Mouse (Mus musculus): ENCODE data around the gene Lrrc8c. TPM values are rescaled to one million over a fixed set of nuclear protein-coding genes. Genes with fewer than 3 reads are reported as not detected.
A peak's percentile ranks its signal among the peaks of the same experiment; 100 is the strongest.

Gene Lrrc8c
- total and polyA plus RNA-seq, 2 experiments from 2014 or later, result 10.7 to 11.0 TPM

DNA sequence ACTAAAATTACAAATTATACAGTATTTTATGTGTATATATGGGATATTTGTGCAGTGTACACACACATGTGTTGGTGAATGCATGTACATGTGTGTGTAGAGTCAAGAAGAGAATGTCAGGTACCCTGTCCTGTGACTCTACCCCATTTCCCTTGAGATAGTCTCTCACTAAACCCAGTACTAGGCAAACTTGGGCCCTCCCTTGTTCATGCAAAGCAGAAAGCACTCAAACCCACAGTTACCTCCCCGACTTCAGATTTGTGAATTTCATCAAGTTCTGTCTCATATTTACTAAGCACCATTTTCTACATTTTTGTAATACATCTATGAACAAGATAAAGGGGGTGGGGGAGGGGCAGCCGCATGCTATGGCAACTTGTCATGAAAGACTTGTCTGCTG is 50.0 kb downstream of the Lrrc8c start:
- 93% methylated on average over 2 of the region's 2 CpGs for WGBS
- H3K36me3 ChIP-seq (ENCODE audit: insufficient read depth, low read length), result no peaks in the 10 kb centered on the region

DNA sequence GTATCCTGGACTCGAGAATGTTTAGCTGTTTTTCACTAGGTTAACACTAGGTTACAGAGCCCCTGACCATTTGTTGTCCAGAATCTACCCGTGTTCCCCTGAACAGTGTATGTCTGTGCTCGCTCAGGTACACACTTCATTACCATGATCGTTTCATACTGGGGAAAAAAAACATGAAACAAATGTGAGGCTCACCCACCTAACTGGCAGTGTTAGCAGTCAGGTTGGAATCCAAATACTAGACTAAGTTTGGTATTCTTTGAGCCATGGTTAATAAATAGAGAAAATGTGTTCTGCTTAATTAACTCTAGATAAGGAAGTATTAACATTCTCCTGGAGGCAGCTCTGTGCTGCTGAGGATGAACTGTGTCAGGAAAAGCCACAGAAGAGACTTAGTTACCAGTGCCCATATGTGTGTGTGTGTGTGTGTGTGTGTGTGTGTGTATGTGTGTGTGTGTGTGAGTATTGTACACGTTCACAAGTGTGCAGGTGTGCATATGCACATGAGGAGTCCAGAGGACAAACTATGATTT is 53.0 kb downstream of the Lrrc8c start:
- Histone ChIP-seq H3K36me3 (ENCODE audit: insufficient read depth, low read length) (no peaks in the 10 kb centered on the region), H3K9me3 (ENCODE audit: low read length) (no peaks in the 10 kb centered on the region), H3K9ac (replicated peaks; ENCODE audit: low read length) (no peak overlapping the region), H3K27me3 (ENCODE audit: insufficient read depth, low read length) (no peaks in the 10 kb centered on the region), H3K4me3 (ENCODE audit: low read length) (no peak overlapping the region), H3K27ac (no peak overlapping the region), H3K4me1 (ENCODE audit: insufficient read depth, low read length) (no peaks in the 10 kb centered on the region), H3K4me2 (ENCODE audit: low read depth, low read length) (no peak overlapping the region)
- ATAC-seq, result no peak
- TF ChIP-seq CTCF (IDR thresholded peaks at IDR 0.05; ENCODE audit: low read depth), result no peak
- 53% methylated on average over 5 of the region's 5 CpGs for WGBS
- DNase-seq (ENCODE audit: low spot score), result no peak

More for the DNA sequence above, 50.0 kb downstream of the Lrrc8c start:
- Histone ChIP-seq H3K4me1 (ENCODE audit: insufficient read depth, low read length) (0 out of 2 replicates have a peak, but pooled peaks cover 3% of the 10 kb centered on the region), H3K27ac (no peak overlapping the region), H3K9ac (replicated peaks; ENCODE audit: low read length) (no peak overlapping the region), H3K9me3 (ENCODE audit: low read length) (no peaks in the 10 kb centered on the region), H3K27me3 (ENCODE audit: insufficient read depth, low read length) (no peaks in the 10 kb centered on the region), H3K4me3 (ENCODE audit: low read length) (no peak overlapping the region), H3K4me2 (ENCODE audit: low read depth, low read length) (no peak overlapping the region)
- DNase-seq (ENCODE audit: low spot score) (no peak), ATAC-seq (no peak)
- no peak for TF ChIP-seq CTCF (IDR thresholded peaks at IDR 0.05; ENCODE audit: low read depth)

DNA sequence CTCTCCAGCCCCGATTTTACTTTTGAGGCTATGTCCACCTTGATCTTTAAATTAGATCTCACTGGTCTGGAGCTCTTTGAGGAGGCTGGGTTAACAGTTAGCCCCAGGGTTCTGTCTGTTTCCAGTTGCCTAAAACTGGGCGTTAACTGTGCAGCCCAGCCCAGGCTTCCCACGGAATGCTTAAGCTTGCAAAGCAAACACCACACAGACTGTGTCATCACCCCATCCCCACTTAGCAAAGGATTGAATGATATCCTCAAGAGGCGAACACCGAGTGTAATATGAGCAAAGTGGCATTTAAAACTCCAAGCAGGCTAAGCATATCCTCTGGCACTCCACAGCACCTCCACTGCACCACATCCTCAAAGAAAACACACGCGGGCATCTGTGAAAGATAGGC is 53.7 kb downstream of the Lrrc8c start:
- WGBS, result 77% methylated on average over 7 of the region's 7 CpGs
- Histone ChIP-seq H3K4me3 (ENCODE audit: low read length) (no peak overlapping the region), H3K36me3 (ENCODE audit: insufficient read depth, low read length) (no peaks in the 10 kb centered on the region), H3K9me3 (ENCODE audit: low read length) (no peaks in the 10 kb centered on the region), H3K27me3 (ENCODE audit: insufficient read depth, low read length) (no peaks in the 10 kb centered on the region), H3K4me1 (ENCODE audit: insufficient read depth, low read length) (no peaks in the 10 kb centered on the region), H3K27ac (no peak overlapping the region), H3K9ac (replicated peaks; ENCODE audit: low read length) (no peak overlapping the region), H3K4me2 (ENCODE audit: low read depth, low read length) (no peak overlapping the region)
- ATAC-seq, result no peak
- DNase-seq (ENCODE audit: low spot score), result no peak
- no peak for TF ChIP-seq CTCF (IDR thresholded peaks at IDR 0.05; ENCODE audit: low read depth)

DNA sequence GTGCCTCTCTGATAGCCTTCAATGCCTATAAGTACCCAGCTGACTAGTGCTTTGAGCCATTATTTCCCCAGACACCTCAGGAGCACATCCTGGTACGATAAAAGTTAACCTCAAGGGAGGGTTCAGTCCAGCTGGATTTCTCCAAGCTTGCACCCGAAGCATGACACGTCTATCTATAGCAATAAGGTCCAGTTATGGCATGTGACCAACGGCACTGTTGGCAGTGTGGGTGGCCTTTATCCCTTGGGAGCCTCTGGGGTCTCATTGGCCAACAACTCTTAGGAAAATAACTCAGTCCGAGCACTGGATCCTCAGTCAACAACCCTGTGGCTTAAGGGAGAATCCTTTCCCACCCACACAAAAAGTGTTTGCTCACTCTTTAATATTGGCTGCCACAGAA is 55.6 kb downstream of the Lrrc8c start:
- ATAC-seq (no peak), DNase-seq (ENCODE audit: low spot score) (no peak)
- WGBS, result 93% methylated on average over 5 of the region's 5 CpGs
- TF ChIP-seq CTCF (IDR thresholded peaks at IDR 0.05; ENCODE audit: low read depth), result no peak
- no peaks in the 10 kb centered on the region for H3K9me3 ChIP-seq (ENCODE audit: low read length)
- H3K27me3 ChIP-seq (ENCODE audit: insufficient read depth, low read length), result no peaks in the 10 kb centered on the region
- H3K36me3 ChIP-seq (ENCODE audit: insufficient read depth, low read length), result no peaks in the 10 kb centered on the region
- H3K4me1 ChIP-seq (ENCODE audit: insufficient read depth, low read length), result no peaks in the 10 kb centered on the region
- no peak overlapping the region for H3K9ac ChIP-seq (replicated peaks; ENCODE audit: low read length)
- no peak overlapping the region for H3K4me3 ChIP-seq (ENCODE audit: low read length)
- H3K27ac ChIP-seq, result no peak overlapping the region
- H3K4me2 ChIP-seq (ENCODE audit: low read depth, low read length), result no peak overlapping the region

DNA sequence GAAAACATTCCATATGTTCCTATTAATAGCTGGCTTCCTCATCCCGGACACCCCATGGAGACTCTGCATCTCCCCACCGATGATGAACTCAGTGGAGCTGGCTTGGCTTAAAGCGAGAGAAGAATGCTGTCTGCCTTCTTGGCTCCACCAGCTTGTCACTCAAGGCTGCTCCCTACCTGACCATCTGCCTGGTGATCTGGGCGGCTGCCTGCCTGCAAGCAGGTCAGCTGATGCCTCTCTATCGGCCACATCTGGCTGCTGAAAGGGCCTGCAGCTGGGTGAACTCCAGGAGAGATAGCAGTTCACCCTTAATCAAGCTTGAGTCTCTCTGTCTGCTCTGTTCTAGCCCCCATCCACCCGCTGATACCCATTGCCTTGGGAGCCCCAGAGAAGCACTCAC is 56.7 kb downstream of the Lrrc8c start:
- Histone ChIP-seq H3K4me2 (ENCODE audit: low read depth, low read length) (no peak overlapping the region), H3K4me1 (ENCODE audit: insufficient read depth, low read length) (no peaks in the 10 kb centered on the region), H3K9ac (replicated peaks; ENCODE audit: low read length) (no peak overlapping the region), H3K4me3 (ENCODE audit: low read length) (no peak overlapping the region), H3K9me3 (ENCODE audit: low read length) (no peaks in the 10 kb centered on the region), H3K36me3 (ENCODE audit: insufficient read depth, low read length) (no peaks in the 10 kb centered on the region), H3K27ac (no peak overlapping the region), H3K27me3 (ENCODE audit: insufficient read depth, low read length) (no peaks in the 10 kb centered on the region)
- TF ChIP-seq CTCF (IDR thresholded peaks at IDR 0.05; ENCODE audit: low read depth), result no peak
- DNase-seq (ENCODE audit: low spot score), result no peak
- peak; percentile 38; the same call in 1 of the 2 replicates for ATAC-seq
- WGBS, result 56% methylated on average over 6 of the region's 6 CpGs

DNA sequence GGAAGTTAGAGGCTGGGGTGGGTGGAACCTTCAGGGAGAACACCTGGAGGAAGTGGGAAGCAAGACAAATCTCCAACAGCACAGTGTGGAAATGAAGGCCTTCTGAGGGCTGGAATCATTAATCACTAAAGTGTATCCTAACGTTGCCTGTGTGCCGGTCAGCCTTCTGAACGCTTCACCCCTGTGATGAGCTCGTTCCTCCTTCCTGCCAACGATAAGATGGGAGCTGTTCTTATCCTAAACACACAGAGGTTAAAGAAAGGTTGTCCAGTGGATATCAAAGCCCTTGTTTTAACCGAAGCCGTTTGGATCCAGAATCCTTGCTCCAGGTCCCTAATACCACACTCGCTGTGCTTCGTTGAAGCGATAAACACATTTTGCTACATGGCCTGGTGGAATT is 61.7 kb downstream of the Lrrc8c start:
- Histone ChIP-seq H3K27ac (no peak overlapping the region), H3K9me3 (ENCODE audit: low read length) (no peaks in the 10 kb centered on the region), H3K4me1 (ENCODE audit: insufficient read depth, low read length) (0 out of 2 replicates have a peak, but pooled peaks cover 3% of the 10 kb centered on the region), H3K9ac (replicated peaks; ENCODE audit: low read length) (no peak overlapping the region), H3K36me3 (ENCODE audit: insufficient read depth, low read length) (no peaks in the 10 kb centered on the region), H3K27me3 (ENCODE audit: insufficient read depth, low read length) (no peaks in the 10 kb centered on the region), H3K4me2 (ENCODE audit: low read depth, low read length) (no peak overlapping the region), H3K4me3 (ENCODE audit: low read length) (no peak overlapping the region)
- no peak for ATAC-seq
- 88% methylated on average over 10 of the region's 10 CpGs for WGBS
- TF ChIP-seq CTCF (IDR thresholded peaks at IDR 0.05; ENCODE audit: low read depth), result no peak
- DNase-seq (ENCODE audit: low spot score), result no peak

DNA sequence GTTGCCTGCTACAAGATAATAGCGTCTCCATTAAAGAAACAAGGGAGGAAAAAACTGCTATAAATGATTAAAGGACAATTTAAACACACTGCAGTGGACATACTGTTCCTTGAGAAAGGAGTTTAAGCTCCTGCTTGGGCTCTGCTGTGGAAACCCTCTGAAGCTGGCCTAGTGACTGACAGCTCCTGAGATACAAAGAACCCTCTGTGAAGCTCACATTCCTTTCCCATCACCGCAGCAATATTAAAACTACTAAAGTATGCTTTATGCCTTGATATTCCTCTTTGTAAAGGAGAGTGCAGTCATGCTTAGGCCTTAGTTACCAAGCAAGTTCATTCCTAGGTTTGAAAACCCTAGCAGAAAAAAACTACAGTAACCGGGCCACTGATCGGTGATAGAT is 66.7 kb downstream of the Lrrc8c start:
- WGBS, result 28% methylated on average over 4 of the region's 4 CpGs
- no peak overlapping the region for H3K9ac ChIP-seq (replicated peaks; ENCODE audit: low read length)
- peak overlapping the region; percentile 62; the same call in 1 of the 2 replicates for H3K27ac ChIP-seq
- H3K36me3 ChIP-seq (ENCODE audit: insufficient read depth, low read length), result no peaks in the 10 kb centered on the region
- ATAC-seq (peak; percentile 77), DNase-seq (ENCODE audit: low spot score) (no peak)
- no peaks in the 10 kb centered on the region for H3K9me3 ChIP-seq (ENCODE audit: low read length)
- no peak overlapping the region for H3K4me3 ChIP-seq (ENCODE audit: low read length)
- H3K4me2 ChIP-seq (ENCODE audit: low read depth, low read length), result no peak overlapping the region
- H3K4me1 ChIP-seq (ENCODE audit: insufficient read depth, low read length), result 0 out of 2 replicates have a peak, but pooled peaks cover 3% of the 10 kb centered on the region
- no peak for TF ChIP-seq CTCF (IDR thresholded peaks at IDR 0.05; ENCODE audit: low read depth)
- no peaks in the 10 kb centered on the region for H3K27me3 ChIP-seq (ENCODE audit: insufficient read depth, low read length)
